Mouse (Mus musculus) heart, postnatal 0 days (tissue): ENCODE data around the gene Gipc3. TPM values are rescaled to one million over a fixed set of nuclear protein-coding genes. Genes with fewer than 3 reads are reported as not detected.

Experiments used
- ATAC-seq: fragments of 200-750 bp; cut with Nextera tagmentation; 2 replicates; pipeline ENCODE4 v1.8.0; 2017; ENCODE audit warnings: low read depth, moderate number of reproducible peaks, moderate library complexity; ENCODE audit not compliant: insufficient read depth
- DNase-seq: peaks from one replicate; pipeline ENCODE4 v3.0.0-alpha.2; 2016; ENCODE audit warnings: low spot score
- H3K27ac ChIP-seq: fragments of 300-500 bp; sonication (generic); 2 replicates; pipeline ENCODE4 v1.5.1; 2014; ENCODE audit warnings: low read depth, mild to moderate bottlenecking
- H3K27me3 ChIP-seq: fragments of 300-500 bp; sonication (generic); 2 replicates; pipeline ENCODE4 v1.6.1; 2014; ENCODE audit warnings: low read length, mixed read lengths; ENCODE audit not compliant: control insufficient read depth, insufficient read depth
- H3K36me3 ChIP-seq: fragments of 300-500 bp; sonication (generic); replicated peaks from 2 replicates; pipeline ENCODE4 v1.6.1; 2014; ENCODE audit warnings: low read length, mixed read lengths; ENCODE audit not compliant: control insufficient read depth, insufficient read depth
- H3K4me1 ChIP-seq: fragments of 300-500 bp; sonication (generic); 2 replicates; pipeline ENCODE4 v1.6.1; 2014; ENCODE audit warnings: antibody characterized with exemption; ENCODE audit not compliant: control insufficient read depth, insufficient read depth
- H3K4me2 ChIP-seq: fragments of 300-500 bp; sonication (generic); 2 replicates; pipeline ENCODE4 v1.6.1; 2014; ENCODE audit warnings: low read depth, mild to moderate bottlenecking, low read length, moderate library complexity
- H3K4me3 ChIP-seq: fragments of 300-500 bp; sonication (generic); 2 replicates; pipeline ENCODE4 v1.5.1; 2014; ENCODE audit warnings: low read depth, low read length
- H3K9ac ChIP-seq: fragments of 300-500 bp; sonication (generic); replicated peaks from 2 replicates; pipeline ENCODE4 v1.6.1; 2014; ENCODE audit warnings: low read depth, low read length, mixed read lengths
- H3K9me3 ChIP-seq: fragments of 300-500 bp; sonication (generic); replicated peaks from 2 replicates; pipeline ENCODE4 v1.6.1; 2016; ENCODE audit warnings: low read length; ENCODE audit not compliant: control insufficient read depth
- CTCF ChIP-seq: IDR thresholded peaks from 2 replicates; pipeline ENCODE4 v1.5.1; 2016; ENCODE audit warnings: antibody characterized with exemption, control low read depth, low read depth
- EP300 ChIP-seq: IDR thresholded peaks from 2 replicates; pipeline ENCODE4 v1.6.1; 2016; ENCODE audit warnings: antibody characterized with exemption, low read depth
- WGBS: fragments of 180-500 bp; shearing (Covaris S2); extraction: QIAGEN DNeasy Blood & Tissue Kit; methylation state at CpG from one replicate; pipeline ENCODE4 v1.1.7; 2014; 5-methylcytosine and 5-hydroxymethylcytosine counted together
- polyA plus RNA-seq: library from polyadenylated mRNA; unstranded; fragments of >200 nt; fragmentation: Nextera tagmentation; extraction: Ambion mirVana; gene quantifications from 2 replicates; pipeline ENCODE4 v1.2.1, GENCODE M21; 2015
- total RNA-seq: library from RNA; depleted of rRNA; stranded (reverse); fragments of >200 nt; gene quantifications from 2 replicates; pipeline ENCODE4 v1.2.3, GENCODE M21; 2014; ENCODE audit warnings: low replicate concordance

Gipc3 gene
- total and polyA plus RNA-seq, 2 experiments from 2014 or later: 0.08 to 0.16 TPM

GRCm38 (mm10) chr10:81326858-81327257 lies 16.2 kb downstream of the Gipc3 start:
- Histone ChIP-seq H3K4me1 (peaks cover 35% of the 10 kb centered on the region), H3K4me2 (peak overlapping the region; percentile 24; the same call in 1 of the 2 replicates), H3K36me3 (peaks cover 51% of the 10 kb centered on the region), H3K9ac (no peak overlapping the region), H3K27me3 (no peaks in the 10 kb centered on the region), H3K27ac (peak overlapping the region; percentile 86), H3K9me3 (no peaks in the 10 kb centered on the region), H3K4me3 (no peak overlapping the region)
- WGBS: 48% methylated on average over 6 of the region's 6 CpGs
- no peak for TF ChIP-seq CTCF
- TF ChIP-seq EP300: peak; percentile 92
- DNase-seq (no peak), ATAC-seq (peak; percentile 12; the same call in 1 of the 2 replicates)

- no peak overlapping the region for H3K9ac ChIP-seq
- H3K4me1 ChIP-seq: peaks cover 38% of the 10 kb centered on the region
- H3K36me3 ChIP-seq: peaks cover 51% of the 10 kb centered on the region
- TF ChIP-seq CTCF: no peak
- TF ChIP-seq EP300: no peak
- H3K4me3 ChIP-seq: no peak overlapping the region
- no peak overlapping the region for H3K4me2 ChIP-seq
- WGBS: 87% methylated on average over 18 of the region's 18 CpGs
- no peaks in the 10 kb centered on the region for H3K27me3 ChIP-seq
- ATAC-seq (no peak), DNase-seq (no peak)
- H3K9me3 ChIP-seq: no peaks in the 10 kb centered on the region
- peak overlapping the region; percentile 86 for H3K27ac ChIP-seq
Measured at GRCm38 (mm10) chr10:81325781-81326180, 17.3 kb downstream of the Gipc3 start.

GRCm38 (mm10) chr10:81325176-81325575 lies 17.9 kb downstream of the Gipc3 start:
- ATAC-seq (no peak), DNase-seq (no peak)
- H3K4me1 ChIP-seq: peaks cover 32% of the 10 kb centered on the region
- 91% methylated on average over 21 of the region's 21 CpGs for WGBS
- no peak overlapping the region for H3K9ac ChIP-seq
- no peak overlapping the region for H3K4me2 ChIP-seq
- TF ChIP-seq EP300: no peak
- TF ChIP-seq CTCF: no peak
- H3K27me3 ChIP-seq: no peaks in the 10 kb centered on the region
- H3K4me3 ChIP-seq: no peak overlapping the region
- H3K36me3 ChIP-seq: peaks cover 51% of the 10 kb centered on the region
- H3K27ac ChIP-seq: no peak overlapping the region
- H3K9me3 ChIP-seq: no peaks in the 10 kb centered on the region

GRCm38 (mm10) chr10:81323791-81324530 lies 19.1 kb downstream of the Gipc3 start:
- no peak overlapping the region for H3K4me3 ChIP-seq
- ATAC-seq: no peak
- H3K36me3 ChIP-seq: peaks cover 51% of the 10 kb centered on the region
- H3K9ac ChIP-seq: no peak overlapping the region
- 91% methylated on average over 18 of the region's 18 CpGs for WGBS
- H3K4me2 ChIP-seq: no peak overlapping the region
- DNase-seq: no peak
- H3K27me3 ChIP-seq: no peaks in the 10 kb centered on the region
- no peaks in the 10 kb centered on the region for H3K9me3 ChIP-seq
- H3K4me1 ChIP-seq: peaks cover 29% of the 10 kb centered on the region
- H3K27ac ChIP-seq: no peak overlapping the region
- no peak for TF ChIP-seq CTCF
- TF ChIP-seq EP300: no peak

GRCm38 (mm10) chr10:81323141-81323775 lies 19.8 kb downstream of the Gipc3 start:
- H3K9ac ChIP-seq: no peak overlapping the region
- 89% methylated on average over 23 of the region's 23 CpGs for WGBS
- TF ChIP-seq CTCF (no peak), EP300 (no peak)
- no peaks in the 10 kb centered on the region for H3K9me3 ChIP-seq
- ATAC-seq (no peak), DNase-seq (no peak)
- no peaks in the 10 kb centered on the region for H3K27me3 ChIP-seq
- no peak overlapping the region for H3K4me2 ChIP-seq
- H3K4me1 ChIP-seq: peaks cover 26% of the 10 kb centered on the region
- peaks cover 57% of the 10 kb centered on the region for H3K36me3 ChIP-seq
- no peak overlapping the region for H3K4me3 ChIP-seq
- H3K27ac ChIP-seq: no peak overlapping the region
